Mouse (Mus musculus): ENCODE measurements around the gene 2300003K06Rik.
"Not testable (repeated sequence)": the region's sequence is repeated elsewhere in the genome, so short reads cannot be mapped to it uniquely, and the experiment has no call there.

2300003K06Rik gene

DNA sequence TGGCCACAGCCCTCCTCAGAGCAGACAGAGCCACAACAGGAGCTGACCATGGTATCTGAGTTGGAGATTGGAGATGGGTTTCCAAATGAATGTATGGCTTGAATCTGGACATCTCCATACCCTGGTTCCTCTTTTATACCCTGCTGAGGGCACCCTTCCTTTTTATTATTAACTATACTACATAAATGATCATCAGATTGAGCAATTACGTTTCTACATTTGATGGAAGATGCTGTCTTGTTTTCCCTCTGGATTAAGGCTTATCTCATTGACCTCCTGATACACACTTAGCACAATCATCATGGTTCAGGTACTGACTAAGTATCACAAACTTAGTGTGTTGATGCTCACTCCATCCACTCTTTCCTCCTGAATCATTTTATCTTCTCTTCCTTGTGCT, at the start of gene 2300003K06Rik:
2300003K06Rik (minus strand) TSS at position 101 of the 400 bp plus-strand sequence.
- no peak for DNase-seq

DNA sequence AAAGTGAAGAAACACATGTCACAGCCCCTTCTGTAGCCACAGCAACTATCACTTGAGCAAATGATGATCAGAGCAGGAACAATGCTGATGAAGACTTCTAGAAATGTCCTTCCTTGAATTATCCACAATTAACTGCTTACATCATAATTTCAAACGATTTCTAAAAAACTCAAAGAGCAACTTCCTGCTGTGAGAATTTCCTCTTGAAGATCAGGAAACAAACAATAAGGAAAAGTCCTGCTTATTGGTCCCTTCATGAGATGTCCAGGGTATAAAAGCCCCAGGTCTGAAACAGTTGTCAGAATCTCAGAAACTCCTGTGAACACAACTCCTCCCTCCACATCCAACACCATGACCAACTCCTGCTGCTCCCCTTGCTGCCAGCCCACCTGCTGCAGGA, 41.0 kb upstream of the 2300003K06Rik start, which contains the start of gene Gm11567:
Gm11567 (plus strand) TSS at position 301 of the 400 bp plus-strand sequence.
- not testable (repeated sequence) for DNase-seq

DNA sequence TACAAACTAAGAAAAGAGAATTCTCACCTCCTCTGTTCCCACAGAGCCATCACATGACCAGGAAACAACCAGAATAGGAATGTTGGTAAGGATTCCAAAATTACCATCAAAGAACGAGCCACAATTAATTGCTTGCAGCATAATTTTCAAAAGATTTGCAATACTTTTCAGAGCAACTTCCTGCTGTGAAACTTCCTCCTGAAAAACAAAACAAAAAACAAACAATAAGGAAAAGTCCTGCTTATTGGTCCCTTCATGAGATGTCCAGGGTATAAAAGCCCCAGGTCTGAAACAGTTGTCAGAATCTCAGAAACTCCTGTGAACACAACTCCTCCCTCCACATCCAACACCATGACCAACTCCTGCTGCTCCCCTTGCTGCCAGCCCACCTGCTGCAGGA, 35.2 kb upstream of the 2300003K06Rik start, which contains the start of gene Krtap9-1:
Krtap9-1 (plus strand) TSS at position 301 of the 400 bp plus-strand sequence.
- DNase-seq = not testable (repeated sequence)

DNA sequence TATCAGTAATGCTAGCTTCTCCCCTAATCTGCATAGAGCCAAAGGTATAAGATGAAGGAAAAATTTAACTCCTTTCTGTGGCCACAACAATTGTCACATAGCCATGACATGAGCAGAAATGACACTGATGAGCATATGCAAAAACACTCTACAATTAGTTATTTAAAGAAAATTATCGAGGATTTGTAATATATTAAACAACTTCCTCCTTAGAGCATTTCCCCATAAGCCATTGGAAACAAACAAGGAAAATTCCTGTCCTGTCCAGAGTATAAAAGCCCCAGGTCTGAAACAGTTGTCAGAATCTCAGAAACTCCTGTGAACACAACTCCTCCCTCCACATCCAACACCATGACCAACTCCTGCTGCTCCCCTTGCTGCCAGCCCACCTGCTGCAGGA, 26.3 kb upstream of the 2300003K06Rik start, which contains the start of gene Gm11559:
Gm11559 (plus strand) TSS at position 301 of the 400 bp plus-strand sequence.
- not testable (repeated sequence) for DNase-seq

DNA sequence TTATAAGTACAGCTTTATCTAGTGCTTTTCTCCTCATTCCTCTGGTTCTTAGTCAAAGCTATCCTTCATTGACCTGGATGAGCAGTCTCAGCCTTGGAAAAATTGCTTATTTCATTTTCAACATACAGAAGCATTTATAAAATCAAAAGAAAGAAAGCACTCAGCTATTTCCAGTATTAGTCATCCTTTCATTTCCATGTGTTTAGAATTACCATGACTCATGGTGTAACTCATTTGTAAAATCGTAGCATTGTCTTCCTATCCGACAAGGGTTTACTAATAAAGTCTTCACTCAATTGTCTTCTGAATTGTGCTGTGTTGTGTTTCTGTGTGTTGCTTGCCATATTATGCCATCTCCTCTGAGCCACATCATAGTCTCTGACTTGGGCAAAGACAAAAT, 20.9 kb upstream of the 2300003K06Rik start:
- DNase-seq = no peak

DNA sequence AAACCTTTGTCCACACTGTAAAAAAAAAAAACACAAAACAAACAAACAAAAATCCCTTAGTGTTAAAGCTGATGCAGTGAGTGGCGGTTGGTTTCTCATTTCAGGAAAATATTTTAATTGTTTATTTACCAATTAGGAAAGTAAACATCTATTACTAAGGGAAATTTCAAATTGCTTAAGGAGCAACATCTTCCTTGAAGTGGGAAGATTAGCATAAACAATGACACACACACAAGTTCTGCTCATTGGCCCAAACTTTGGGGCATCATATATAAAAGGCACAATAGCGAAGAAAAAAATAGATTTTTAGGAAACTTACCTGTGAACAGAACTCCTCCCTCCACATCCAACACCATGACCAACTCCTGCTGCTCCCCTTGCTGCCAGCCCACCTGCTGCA, 19.8 kb upstream of the 2300003K06Rik start, which contains the start of gene Gm11568:
Gm11568 (plus strand) TSS at position 301 of the 400 bp plus-strand sequence.
- no peak for DNase-seq

DNA sequence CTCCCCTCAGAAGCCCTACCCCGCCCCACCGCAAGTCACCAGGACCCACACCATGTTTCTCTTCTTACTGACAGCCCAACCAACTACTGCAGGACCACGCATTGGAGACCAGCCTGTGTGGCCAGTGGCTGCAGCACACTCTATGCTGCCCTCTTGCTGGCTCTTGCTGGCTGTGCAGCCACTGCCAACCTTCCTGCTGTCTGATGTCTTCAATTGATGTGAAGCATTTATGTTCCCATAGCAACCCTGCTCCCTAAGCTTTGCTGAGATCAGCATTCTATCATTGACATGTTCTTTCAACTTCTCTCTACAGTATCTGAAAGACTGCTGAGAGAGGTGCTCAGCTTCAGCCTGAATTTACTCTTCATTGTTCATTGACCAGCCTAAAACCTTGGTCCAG, 16.3 kb upstream of the 2300003K06Rik start:
- DNase-seq = peak; percentile 7

DNA sequence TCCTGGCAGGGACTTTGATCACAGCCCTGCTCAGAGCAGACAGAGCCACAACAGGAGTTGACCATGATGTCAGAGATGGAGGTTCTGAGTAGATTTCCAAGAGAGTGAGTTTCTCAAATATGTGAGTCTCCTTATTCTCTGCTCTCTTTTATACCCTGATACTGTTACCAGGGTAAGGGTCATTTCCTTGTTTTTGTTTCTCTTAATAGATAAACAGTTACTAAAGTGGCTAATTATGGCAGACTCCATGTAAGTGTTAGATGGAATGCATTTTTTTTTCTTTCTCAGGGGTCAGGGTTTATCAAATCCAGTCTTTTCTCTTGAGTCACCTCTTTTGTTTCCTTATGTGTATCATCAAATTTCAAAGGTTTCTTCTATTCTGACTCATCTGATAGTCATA, 13.6 kb upstream of the 2300003K06Rik start, which contains the start of gene Krtap4-16:
Krtap4-16 (minus strand) TSS at position 101 of the 400 bp plus-strand sequence.
- no peak for DNase-seq

DNA sequence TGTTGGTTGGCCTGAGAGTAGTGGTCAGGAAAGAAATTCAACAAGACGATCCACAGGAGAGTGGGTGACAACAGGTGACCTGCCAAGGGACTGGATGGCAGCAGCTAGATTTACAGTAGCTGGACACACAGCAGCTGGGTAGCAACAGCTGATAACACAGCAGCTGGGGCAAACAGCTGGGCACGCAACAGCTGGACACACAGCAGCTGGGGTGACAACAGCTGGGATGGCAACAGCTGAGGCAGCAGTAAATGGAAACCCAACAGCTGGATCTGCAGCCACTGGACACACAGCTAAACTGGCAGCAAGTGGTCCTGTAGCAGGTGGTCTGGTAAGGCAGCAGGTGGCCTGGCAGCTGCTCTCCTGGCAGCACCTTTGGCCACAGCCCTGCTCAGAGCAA, 8.9 kb upstream of the 2300003K06Rik start:
- no peak for DNase-seq

DNA sequence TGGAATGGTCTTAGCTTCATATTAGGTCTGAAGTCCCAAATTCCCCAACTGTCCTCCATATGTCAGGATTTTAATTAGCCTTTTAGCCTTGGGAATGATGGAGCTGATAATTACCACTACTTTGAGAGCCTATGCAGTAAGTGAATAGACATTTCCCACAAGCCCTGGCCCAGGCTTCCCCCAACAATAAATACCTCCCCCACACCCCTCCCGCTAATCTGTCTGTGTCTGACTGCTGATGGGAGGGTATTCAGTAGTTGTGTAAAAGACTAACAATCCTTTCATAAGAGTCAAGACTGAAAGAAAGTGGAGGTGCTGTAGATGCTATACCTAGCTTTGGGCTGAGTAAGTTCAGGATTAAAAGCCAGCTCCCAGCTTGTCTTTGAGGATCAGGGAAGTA, 4.3 kb upstream of the 2300003K06Rik start:
- no peak for DNase-seq

DNA sequence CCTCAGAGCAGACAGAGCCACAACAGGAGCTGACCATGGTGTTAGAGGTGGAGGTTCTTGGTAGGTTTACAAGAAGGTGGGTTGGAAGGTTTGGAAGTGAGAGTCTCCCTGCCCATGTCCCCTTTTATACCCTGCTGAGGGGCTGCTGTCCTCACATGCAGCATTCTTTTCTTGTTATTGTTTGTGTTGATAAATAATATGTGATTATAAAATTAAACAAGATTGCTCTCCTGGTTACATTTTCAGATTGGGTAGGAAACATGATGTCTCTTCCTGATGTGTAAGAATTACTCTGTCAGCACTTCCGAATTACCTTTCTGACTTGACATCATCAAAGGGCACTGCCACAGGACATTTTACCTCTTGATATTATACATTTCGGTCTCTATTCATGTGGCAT, 22.3 kb downstream of the 2300003K06Rik start, which contains the start of gene Gm11564:
Gm11564 (minus strand) TSS at position 101 of the 400 bp plus-strand sequence.
- DNase-seq = not testable (repeated sequence)

DNA sequence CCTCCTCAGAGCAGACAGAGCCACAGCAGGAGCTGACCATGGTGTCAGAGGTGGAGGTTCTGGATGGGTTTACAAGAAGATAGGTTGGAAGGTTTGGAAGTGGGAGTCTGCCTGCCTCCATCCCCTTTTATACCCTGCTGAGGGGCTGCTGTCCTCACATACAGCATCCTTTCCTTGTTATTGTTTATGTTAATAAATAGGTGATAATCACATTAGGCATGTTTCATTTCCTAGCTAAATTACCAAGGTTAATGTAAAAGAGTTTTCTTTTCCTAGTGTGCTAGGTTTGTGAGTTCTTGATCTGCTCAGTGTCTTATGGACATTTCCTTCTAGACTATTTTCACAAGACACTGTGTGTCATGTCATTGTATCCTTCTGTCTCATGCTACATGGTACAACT, 28.1 kb downstream of the 2300003K06Rik start, which contains the start of gene Krtap4-13:
Krtap4-13 (minus strand) TSS at position 101 of the 400 bp plus-strand sequence.
- DNase-seq = not testable (repeated sequence)

DNA sequence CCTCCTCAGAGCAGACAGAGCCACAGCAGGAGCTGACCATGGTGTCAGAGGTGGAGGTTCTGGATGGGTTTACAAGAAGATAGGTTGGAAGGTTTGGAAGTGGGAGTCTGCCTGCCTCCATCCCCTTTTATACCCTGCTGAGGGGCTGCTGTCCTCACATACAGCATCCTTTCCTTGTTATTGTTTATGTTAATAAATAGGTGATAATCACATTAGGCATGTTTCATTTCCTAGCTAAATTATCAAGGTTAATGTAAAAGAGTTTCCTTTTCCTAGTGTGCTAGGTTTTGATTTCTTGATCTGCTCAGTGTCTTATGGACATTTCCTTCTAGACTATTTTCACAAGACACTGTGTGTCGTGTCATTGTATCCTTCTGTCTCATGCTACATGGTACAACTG, 33.5 kb downstream of the 2300003K06Rik start, which contains the start of gene Gm11554:
Gm11554 (minus strand) TSS at position 101 of the 400 bp plus-strand sequence.
- not testable (repeated sequence) for DNase-seq

DNA sequence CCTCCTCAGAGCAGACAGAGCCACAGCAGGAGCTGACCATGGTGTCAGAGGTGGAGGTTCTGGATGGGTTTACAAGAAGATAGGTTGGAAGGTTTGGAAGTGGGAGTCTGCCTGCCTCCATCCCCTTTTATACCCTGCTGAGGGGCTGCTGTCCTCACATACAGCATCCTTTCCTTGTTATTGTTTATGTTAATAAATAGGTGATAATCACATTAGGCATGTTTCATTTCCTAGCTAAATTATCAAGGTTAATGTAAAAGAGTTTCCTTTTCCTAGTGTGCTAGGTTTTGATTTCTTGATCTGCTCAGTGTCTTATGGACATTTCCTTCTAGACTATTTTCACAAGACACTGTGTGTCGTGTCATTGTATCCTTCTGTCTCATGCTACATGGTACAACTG, 39.0 kb downstream of the 2300003K06Rik start, which contains the start of gene Gm11569:
Gm11569 (minus strand) TSS at position 101 of the 400 bp plus-strand sequence.
- DNase-seq = not testable (repeated sequence)

DNA sequence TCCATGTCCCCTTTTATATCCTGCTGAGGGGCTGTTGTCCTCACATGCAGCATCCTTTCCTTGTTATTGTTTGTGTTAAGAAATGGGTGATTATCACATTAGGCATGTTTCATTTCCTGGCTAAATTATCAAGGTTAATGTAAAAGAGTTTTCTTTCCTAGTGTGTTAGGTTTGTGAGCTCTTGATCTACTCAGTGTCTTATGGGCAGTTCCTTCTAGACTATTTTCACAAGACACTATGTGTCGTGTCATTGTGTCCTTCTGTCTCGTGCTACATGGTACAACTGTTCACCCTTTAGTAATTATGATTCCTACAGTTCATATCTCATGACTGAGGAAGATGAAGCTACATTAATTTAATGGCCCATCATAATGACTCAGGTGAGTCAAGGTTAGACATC, 44.5 kb downstream of the 2300003K06Rik start, which contains the start of gene Gm11596:
Gm11596 (minus strand) TSS at position 101 of the 400 bp plus-strand sequence.
- DNase-seq = no peak

All from kidney, postnatal 10 days (tissue).